Mouse (Mus musculus) CH12.LX (cell line): ENCODE results near the gene Smndc1.

Experiments used
- CTCF ChIP-seq, 2 experiments: IDR thresholded peaks in 1 of 2; conservative IDR thresholded peaks in 1 of 2; 2 replicates each; pipeline ENCODE4 v1.5.1; 2011 to 2012; ENCODE audit warnings: low read depth in 2 of 2, low read length in 2 of 2, improper control_type of control experiment in 1 of 2, inconsistent platforms in 1 of 2, mild to moderate bottlenecking in 1 of 2, moderate library complexity in 1 of 2
- JUND ChIP-seq: conservative IDR thresholded peaks from 2 replicates; pipeline ENCODE4 v1.6.1; 2011; ENCODE audit warnings: low read depth, low read length, improper control_type of control experiment
- MAZ ChIP-seq: IDR thresholded peaks from 2 replicates; pipeline ENCODE4 v1.6.1; 2012; ENCODE audit warnings: low read depth, mild to moderate bottlenecking, inconsistent platforms, low read length, improper control_type of control experiment, moderate library complexity
- POLR2A ChIP-seq: IDR thresholded peaks from 2 replicates; pipeline ENCODE4 v1.6.1; 2011; ENCODE audit warnings: low read depth, mild to moderate bottlenecking, improper control_type of control experiment, low read length
- SIN3A ChIP-seq: IDR thresholded peaks from 2 replicates; pipeline ENCODE4 v1.6.1; 2012; ENCODE audit warnings: low read length, improper control_type of control experiment, inconsistent platforms
- SMC3 ChIP-seq: IDR thresholded peaks from 2 replicates; pipeline ENCODE4 v1.6.1; 2011; ENCODE audit warnings: low read depth, low read length, improper control_type of control experiment
- ZNF384 ChIP-seq: IDR thresholded peaks from 2 replicates; pipeline ENCODE4 v1.6.1; 2012; ENCODE audit warnings: low read depth, low read length, improper control_type of control experiment, inconsistent platforms

GRCm38 (mm10) chr19:53389417-53389816 is 961 bp downstream of the Smndc1 start:
- TF ChIP-seq CTCF (conservative IDR thresholded peaks at IDR 0.05 in 1 of 2, IDR thresholded peaks at IDR 0.05 in 1 of 2; ENCODE audit: low read depth in 2 of 2, low read length in 2 of 2) (no peak), SIN3A (no peak), POLR2A (no peak), ZNF384 (no peak), JUND (no peak), SMC3 (no peak), MAZ (no peak)
